Comparison of ENCODE assay signal across 13 mouse cellular contexts in the genomic region with DNA sequence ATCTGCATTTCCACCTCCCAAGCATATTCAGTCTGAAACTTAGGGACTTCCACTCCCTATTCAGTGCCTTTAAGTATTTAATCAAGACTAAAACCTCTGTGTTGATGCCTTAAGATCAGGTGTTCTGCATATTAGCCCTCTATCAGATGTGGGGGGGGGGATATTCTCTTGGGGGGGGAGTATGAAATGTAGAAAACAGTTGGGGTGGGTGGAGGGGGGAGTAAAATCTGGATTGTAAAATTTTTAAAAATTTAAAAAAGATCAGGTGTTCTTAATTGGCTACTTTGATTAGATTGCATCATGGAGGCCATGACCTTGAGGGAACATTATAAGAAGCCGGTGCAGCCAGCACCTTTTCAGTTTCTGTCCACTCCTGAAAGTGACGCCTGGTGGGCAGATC. TPM values are rescaled to one million over a fixed set of nuclear protein-coding genes. Genes with fewer than 3 reads are reported as not detected.
"Had no signal": no experiment of that assay in that cellular context is flagged by ENCODE, and none has a peak within 500 bp of the region (broad histone marks: within the 10 kb centered on the region; RNA-seq: fewer than 3 reads in every experiment).

A gene (plus strand): TSS at position 301 of the 400 bp plus-strand sequence.

- DNase-seq: retina, postnatal 1 day; right cerebral cortex, adult 18-20 months; right cerebral cortex, postnatal 14 days; right cerebral cortex, postnatal 25 days; right cerebral cortex, postnatal 4 days; spleen, adult 18-20 months; thymus, adult 18-20 months; thymus, adult 2 months; thymus, postnatal 14 days; thymus, postnatal 25 days; thymus, postnatal 36 days; thymus, postnatal 4 days had no signal

RNA-seq across cellular contexts. Expression of the gene that starts here (rescaled TPM):
- total RNA-seq: neutrophil, adult 5-6 weeks had no signal
